Mouse (Mus musculus) heart, adult 18-20 months (tissue): ENCODE measurements at regions not wholly inside any gene's neighbourhood (a gene's known extent, or its start where the extent isn't known, plus 50 kb on each side); places are given as distances from the start of the nearest gene placed in this dataset.
"Not testable (repeated sequence)": the region's sequence is repeated elsewhere in the genome, so short reads cannot be mapped to it uniquely, and the experiment has no call there.

Source experiments
- DNase-seq, 2 experiments: peaks; one replicate each; pipeline ENCODE4 v3.0.0; 2021 to 2022; ENCODE audit warnings: mixed read lengths in 1 of 2

DNA sequence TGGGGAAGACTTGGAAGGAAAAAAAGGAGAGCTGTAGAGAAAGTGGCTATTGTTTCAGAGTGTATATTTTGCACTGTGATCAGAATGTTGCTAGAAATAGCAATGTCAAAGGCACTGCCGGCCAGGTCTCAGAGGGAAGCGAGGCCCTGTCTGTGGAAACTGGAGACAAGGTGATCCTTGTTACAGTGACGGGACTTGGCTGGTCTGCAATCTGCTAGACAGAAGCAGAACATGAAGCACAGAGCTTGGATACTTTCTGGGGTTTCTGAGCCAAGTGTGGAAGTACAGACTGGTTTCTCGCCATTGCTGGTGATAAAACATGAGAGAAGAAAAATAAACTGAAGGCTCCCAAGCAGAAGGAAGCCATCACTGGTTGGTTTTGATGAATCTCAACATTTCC is 198.3 kb upstream of the Slc7a14 start:
- DNase-seq = peak; percentile 21 to 71

DNA sequence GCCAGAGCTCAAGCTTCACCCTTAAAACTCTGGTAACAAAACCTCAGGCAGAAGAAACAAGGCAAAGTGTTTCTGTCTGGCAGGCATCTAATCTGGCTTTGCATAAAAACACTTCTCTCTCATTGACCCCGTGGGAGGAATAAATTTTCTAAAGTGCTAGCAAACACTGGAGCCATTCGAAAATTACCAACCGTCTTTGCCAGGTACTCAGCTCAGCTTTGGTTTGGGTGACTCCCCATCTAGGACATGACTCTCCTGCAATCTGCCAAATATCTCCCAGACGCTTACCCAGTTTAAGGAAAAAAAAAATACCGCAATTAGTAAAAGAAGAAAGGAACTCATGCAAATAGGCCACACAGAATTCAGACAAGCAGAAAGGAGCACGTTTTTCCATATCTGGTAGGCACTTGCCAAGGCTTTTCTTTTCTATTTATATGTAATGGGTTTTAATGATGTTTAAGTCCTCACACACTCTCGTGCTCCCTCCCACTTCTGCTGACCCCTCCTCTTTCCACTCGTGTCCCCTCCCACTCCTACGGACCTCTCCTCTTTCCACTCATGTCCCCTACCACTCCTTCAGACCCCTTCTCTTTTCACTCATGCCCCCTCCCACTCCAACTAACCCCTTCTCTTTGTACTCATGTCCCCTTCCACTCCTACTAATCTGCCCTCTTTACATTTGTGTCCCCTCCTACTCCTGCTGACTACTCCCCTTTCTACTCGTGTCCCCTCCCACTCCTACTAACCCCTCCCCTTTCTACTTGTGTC is 189.2 kb upstream of the Slc7a14 start:
- peak in 1 of 2 experiments; percentile 2 for DNase-seq

DNA sequence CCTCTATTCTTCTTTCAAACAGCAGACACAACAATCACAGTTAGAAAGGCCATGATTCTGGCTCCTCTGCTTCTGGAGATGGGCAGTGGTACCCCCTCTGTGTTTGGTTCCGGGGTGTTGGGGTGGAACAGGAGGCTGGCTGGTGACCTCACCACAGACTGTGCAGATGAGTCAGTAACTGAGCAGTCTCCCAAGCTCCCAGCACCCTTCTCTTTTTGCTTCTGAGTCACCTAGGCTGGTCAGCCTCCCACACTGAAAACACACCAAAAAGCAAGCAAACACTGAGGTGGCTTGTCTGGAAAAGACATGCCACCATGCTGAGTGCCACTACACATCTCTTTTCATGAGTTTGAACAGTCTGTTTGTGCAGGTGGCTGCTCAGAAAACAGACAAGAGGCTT is 185.1 kb upstream of the Slc7a14 start:
- DNase-seq = no peak

DNA sequence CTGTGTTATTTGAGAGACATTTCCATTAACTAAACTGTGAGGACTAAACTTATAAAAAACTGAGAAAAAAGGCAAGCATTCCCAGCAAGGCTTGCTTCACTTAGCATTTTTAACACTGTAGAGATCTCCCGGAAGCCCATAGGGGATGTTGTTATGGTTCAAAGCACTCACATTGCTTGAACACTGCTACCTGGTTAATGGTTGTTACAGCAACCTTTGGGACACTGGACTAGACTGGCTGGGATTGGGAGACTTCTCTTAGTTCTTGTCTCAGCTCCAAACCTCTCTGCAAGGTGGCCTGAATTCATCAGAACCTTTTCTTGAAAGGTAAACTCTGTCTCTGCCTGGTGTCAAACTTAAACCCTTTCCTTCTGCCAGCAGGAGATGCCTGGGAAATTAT is 184.5 kb upstream of the Slc7a14 start:
- DNase-seq = no peak

DNA sequence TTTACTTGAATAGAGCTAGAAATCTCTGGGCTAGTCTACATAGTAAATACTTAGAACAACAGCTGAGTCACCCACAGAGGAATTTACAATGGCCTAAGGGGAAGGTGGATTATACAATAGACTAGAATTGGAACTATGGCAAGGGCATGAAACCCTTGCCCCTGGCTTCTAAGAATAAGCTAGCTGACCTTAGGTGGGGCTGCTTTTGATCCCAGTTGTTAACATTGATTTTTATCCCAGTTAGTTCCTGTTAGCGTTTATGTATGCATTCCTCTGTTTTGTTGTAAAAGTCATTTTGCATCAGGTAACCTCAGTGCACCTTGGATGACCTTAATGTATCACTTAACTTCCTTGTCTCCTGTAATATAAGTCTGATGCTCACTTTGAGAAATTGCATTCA is 181.6 kb upstream of the Slc7a14 start:
- not testable (repeated sequence) for DNase-seq

DNA sequence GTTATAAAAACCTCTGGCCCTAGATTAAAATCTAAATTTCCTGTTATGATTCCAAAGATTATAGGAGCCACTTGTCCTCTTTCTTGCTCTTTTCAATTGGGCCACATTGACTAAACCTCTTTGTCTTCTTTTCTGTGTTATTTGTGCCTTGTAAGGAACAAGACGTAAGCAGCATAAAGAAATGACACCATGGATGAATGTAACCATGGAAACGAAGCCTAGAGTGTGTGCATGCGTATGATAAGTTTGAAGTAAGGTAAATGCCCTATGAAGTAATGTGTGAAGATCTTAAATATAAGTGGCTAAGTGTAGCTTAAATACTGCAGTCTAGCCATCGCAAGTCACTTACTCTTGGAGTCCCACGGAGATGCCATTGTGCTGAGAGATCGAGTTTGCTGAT is 177.4 kb upstream of the Slc7a14 start:
- DNase-seq = no peak

DNA sequence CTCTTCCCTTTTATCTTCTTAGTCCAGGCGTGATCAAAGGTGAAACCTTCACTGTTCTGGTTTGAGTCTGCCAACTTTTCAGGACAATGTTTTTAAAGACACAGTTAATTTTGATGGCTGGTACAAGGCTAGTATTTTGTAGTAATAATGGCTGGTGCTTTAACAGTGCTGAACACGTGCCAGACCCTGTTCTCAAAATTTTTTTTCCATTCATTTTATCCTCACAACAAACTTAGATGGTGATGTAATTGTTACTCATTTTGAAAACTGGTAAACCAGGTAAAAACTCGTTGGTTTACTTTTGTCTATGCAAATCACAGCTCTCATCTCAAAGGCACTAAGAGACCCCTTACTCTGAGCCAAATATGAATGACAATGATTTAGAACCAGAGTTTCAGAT is 171.8 kb upstream of the Slc7a14 start:
- DNase-seq = no peak

DNA sequence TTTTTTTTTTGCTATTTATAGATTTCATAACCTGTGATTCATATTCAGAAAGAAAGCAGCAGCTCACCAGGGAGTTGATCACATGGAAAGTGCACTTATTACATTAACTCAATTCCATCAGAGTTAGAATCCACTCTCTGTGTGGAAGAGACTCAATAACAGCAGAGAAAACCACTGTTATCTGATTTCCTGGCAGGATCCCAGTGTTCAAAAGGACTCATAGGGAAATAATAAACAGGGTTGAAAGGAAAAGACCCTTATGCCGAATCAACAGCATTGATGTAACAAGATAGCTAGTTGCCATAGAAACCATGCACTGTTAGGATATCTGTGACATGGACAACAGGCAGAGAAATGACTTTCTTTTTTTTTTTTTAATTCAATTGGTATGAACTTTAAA is 157.7 kb upstream of the Slc7a14 start:
- no peak for DNase-seq

DNA sequence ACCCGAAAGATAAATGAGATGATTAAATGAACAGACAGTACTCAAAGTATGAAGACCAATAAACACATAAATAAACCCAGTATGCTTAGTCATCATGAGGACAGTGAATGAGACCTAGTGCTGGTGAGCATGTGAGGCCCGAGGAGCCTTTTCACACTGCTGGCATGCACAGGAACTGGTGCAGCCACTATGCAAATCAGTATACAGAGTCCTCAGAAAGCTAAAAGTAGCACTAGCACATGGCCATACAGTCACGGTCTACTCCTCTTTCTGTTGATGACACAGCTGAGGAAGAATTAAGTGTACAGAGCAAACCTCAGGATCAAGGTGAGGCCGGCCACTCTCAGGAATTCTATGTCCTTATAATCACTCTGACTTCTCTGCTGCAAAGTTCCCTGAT is 154.1 kb upstream of the Slc7a14 start:
- no peak for DNase-seq

DNA sequence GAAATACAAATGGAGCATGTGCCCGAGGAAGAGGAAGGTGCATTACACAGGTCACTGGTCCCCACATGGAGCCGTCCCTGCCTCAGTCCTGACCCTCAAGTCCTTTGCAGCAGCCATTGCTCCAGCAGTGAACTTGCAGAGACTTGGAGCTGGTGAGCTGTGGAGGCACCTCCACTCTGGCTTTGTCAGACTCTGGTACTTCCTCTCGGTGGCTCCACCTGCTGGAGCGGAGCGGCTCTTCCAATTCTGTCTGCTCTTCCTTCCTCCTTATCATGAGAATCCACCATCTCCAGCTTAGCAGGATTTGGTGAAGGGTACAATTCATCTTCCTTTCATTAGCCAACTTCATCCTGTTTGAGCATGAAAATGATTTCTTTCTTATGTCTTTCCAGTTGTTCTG is 149.3 kb upstream of the Slc7a14 start:
- DNase-seq = peak; percentile 4 to 28

DNA sequence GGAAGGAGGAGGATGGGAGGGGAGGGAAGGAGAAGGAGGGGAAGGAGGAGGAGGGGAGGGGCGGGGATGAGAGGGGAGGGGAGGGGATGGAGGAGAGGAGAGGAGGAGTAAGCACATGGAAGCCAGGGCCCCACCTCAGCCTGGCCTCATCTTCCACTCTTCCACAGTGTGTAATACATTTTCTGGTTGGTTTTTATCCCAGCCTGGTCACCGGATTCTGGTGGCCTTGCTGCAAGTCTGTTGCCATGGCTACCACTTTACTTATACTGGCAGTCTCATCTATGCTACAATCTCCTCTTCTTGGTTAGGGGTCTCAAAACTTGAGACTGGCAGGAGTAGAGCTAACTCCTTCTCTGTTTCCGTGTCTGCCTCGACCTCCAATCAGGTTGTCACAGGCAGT is 147.8 kb upstream of the Slc7a14 start:
- DNase-seq = no peak

DNA sequence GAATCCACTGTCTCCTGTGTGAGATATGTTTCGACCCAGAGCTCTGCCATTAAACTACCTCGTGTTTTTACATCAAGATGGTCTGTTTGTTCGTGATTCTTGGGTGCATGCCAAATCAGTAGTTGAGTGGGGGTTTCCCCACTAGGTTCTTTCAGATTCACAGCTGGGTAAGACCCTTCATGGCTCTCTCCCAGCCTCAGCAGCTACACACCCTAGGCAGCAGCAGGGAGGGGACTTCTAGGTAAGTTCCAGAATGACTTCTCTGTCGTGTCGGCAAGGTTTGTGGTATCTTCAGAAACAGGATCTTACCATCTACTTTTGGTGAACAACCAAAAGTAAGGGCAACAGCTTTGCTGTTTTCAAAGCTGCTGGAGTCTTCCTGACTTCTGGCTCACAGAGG is 144.9 kb upstream of the Slc7a14 start:
- no peak for DNase-seq

DNA sequence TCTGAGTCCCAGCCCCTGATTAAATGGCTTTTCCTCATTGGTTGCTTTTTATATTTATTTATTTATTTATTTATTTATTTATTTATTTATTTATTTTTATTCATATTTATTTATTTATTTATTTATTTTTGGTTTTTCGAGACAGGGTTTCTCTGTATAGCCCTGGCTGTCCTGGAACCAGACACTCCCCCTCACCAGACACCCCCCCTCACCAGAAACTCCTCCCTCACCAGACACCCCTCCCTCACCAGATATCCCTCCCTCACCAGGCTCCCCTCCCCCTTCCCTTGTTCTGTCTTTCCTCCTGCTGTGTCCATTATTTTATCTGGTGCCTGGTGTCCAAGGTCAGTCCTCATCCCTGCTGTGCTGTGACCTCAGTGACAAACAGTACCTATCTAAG is 134.7 kb upstream of the Slc7a14 start:
- no peak for DNase-seq

DNA sequence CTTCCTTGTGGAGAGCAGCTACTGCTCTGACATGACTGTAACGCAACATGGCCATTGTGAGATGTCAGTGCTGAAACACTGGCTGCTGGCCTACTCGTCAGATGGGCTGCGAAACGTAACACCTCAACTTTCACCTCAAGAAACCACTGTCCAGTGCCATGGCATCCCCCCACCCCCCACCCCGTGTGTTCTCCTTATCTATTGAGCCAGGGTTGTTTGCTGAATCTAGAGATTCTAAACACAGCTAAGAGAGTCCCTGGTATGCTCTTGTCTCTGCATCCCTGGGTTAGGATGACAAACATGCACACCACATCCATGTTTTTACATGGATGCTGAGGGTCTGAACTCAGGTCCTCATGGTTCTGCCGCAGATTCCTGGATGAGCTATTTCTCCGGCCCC is 134.1 kb upstream of the Slc7a14 start:
- no peak for DNase-seq

DNA sequence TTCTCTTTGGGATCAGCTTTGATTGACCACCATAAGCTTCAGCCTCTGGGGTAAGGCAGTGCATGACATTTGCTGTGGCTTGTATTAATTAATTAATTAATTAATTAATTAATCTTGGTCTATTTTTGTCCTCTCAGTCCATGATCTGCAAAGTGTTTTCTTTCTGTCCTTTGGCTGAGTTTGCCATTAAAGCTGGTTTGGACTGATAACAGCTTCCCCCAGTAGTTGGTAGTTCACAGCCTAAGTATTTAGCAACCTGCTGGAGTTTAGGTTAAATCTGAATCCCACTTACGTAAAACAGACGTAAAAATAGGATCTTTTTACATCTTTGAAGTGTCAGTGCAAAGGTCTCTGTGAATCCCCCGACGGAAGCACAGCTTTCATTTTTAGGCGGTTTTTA is 133.7 kb upstream of the Slc7a14 start:
- DNase-seq = no peak

DNA sequence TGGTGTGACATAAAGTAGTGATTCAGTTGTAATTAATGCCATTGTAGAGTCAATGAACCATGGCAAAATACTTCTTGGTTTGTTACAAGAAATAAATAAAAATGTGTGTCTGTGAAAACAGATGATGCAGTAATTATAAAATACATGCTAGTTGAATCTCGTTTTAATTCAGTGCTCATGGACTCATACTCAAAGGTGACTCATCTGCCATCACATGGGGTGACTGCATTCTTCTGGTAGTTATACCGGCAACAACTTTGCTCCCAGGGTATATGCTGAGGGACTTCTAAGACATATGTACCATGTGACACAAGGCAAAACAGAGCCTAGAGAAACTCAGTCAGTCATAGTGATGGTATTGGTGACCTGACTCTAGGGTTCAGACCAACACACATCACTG is 130.1 kb upstream of the Slc7a14 start:
- DNase-seq = no peak

DNA sequence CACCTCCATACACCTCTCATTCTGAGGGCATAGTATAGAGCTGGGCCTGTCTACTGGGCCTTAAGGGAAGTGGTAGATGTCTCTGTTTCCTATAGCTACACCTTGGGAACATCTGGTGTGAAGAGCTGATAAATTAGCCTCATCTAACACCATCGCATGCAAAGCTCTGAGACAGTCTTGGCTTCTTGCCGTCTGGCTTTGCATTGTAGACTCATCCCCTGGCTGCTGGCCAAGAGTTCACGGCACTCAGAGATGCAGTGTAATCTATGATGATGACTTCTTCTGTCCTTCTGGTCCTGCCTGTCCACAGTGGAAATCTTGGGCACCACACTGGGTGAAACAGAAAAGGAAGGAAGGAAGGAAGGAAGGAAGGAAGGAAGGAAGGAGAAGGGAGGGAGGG is 127.8 kb upstream of the Slc7a14 start:
- no peak for DNase-seq

DNA sequence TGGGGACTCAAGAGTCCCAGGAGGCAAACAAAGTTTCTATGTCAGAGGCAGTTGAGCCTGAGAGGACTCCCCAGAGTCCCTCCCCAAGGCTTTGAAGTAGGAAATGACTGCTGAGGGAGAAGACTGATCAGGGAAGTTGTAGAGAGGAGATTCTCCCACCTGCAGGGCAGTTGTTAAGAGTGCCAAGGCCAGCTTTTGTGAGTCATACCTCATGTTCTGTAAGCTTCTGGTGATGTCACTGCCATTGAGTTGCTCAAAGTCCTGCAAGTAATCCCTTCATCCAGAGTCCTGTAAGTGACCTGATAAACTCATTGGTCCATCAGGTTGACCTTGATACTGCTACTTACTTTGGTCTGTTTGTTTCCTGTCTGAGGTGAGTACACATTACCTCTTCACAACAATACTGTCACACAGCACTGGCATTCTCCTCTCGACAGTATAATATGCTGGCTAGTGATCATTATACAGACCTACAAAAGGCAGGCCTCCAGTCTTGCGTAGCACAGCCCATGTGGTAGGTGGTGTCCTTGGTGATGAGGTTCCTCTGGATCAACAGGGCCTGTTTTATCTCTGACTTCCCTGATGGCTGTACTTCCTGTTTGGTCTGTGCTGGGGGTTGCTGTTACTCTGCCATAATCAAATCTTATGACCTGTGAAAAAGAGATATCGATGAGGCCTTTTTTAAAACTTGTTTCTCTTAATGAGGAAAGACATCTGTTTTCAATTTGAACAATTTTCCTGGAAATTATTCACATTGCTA is 125.2 kb upstream of the Slc7a14 start:
- no peak for DNase-seq

DNA sequence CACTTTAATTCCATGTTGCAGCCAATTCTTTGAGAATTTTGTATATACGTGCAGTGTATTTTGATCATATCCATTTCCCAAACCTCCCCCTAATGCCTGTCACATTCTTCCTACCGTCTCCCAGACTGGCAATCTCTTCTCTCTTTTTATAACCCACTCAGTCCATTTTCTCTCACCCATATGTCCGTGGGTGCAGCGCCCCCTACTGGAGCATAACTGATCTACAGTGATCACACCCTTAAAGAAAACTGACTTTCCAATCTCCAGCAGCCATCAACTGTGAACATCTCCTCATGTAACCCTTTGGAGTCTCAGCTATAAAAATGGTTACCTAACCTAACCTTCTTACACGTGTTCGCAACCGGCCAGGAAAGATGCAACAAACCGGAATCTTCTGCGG is 123.0 kb upstream of the Slc7a14 start:
- no peak for DNase-seq

DNA sequence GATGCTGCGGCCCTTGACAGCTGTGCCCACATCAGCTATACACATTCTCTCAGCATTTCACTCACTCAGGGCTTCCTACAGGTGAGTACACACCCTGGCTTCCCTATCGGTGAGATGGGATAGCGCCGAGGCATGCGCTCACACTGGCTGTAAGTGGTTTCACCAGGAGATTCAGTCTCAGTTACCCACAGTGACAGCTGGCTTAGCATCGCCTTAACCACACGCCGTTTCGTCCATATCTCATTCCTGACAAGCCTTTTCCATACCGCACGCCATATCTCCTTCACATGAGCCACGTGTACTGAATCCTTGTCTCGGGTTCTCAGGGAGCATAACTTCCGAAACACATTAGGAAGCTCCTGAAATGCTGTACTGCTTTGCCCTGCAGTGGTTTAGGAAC is 113.3 kb upstream of the Slc7a14 start:
- DNase-seq = no peak

DNA sequence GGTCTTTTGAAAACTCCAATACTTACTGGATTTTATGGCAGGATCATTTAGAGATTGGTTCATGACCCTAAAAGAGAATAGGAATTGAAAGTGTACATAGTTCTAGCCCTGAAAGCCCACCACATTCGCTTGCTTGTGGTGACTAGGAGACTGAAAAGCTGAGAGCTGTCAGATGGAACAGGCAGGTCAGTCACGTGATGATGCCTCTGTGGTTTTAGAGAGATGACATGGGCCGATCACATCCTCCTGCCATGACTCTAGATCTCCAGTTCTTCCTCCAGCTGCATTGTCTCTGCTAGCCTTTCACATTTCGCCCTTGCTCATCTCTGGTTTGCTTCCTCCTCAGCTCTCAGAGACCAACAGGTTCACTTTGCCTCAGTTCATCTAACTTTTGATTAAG is 98.6 kb upstream of the Slc7a14 start:
- DNase-seq = no peak

DNA sequence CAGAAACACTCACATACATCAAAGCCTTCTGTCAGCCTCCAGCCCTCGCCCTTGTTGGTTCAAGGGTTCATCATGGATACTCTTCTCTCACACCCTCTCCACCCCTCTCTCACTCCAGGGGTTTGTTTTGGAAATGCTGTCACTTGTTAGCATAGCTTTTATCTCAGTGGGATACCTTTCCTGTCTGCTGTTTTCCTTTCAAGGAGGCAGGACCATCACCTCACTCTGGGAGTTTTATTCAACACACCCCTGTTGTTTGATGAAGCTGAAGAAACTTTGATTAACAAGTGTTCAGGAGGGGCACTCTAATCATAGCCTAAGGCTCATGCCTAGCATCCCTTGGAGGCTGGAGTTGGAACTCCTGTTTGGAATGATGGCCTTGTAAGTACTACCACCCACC is 95.7 kb upstream of the Slc7a14 start:
- no peak for DNase-seq

DNA sequence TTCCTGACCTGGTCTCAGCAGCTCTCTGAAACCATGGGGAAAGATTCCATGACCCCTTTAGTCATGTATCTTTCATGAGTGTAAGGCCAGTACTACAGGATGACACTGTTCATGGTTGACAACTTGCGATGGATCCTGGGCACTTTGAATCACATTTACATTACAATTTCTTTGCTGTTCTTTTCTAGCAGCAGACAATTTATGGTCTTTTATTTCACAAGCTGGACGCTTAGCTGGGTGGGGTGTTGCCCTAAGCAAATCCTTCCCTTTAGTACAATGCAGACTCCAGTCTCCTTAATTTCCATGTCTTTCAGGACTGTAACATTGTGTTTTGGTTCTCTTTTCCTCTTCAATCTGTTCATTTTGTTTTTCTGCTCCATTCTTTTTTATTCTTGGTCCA is 89.0 kb upstream of the Slc7a14 start:
- no peak for DNase-seq

DNA sequence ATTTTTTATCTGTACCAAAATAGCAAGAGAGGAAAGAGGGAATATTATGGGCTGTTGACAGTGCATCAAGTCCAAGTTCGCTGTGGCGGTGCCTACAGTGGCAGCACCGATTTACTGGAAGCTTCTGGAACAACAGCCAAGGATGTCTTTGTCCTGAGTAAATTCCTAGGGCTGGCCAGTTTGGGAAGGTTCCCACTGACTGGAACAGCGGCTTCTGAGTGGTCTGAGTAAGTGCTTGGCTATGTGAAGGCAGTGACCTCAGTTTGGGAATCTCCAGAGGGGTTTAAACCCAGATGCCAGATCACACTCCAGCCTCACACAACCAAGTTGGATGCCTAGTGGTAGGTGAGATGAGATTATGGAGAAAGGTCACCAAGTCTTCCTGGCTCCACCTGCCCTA is 84.4 kb upstream of the Slc7a14 start:
- DNase-seq = peak; percentile 3 to 27
